Mouse (Mus musculus) cortical plate, adult 2 months (tissue): ENCODE data around the gene Arfgap2.

Source experiments
- CTCF ChIP-seq: fragments of 200-500 bp; IDR thresholded peaks from 2 replicates; pipeline ENCODE4 v1.5.1; 2011; ENCODE audit warnings: mild to moderate bottlenecking, control low read depth, low read length; ENCODE audit not compliant: insufficient read depth; ENCODE audit errors: extremely low read depth
- POLR2A ChIP-seq: fragments of 200-500 bp; IDR thresholded peaks from 2 replicates; pipeline ENCODE4 v1.6.1; 2011; ENCODE audit warnings: mild to moderate bottlenecking, low read length, control low read depth; ENCODE audit not compliant: insufficient read depth; ENCODE audit errors: extremely low read depth

GRCm38 (mm10) chr2:91229735-91230134, 35.0 kb upstream of the Arfgap2 start:
- TF ChIP-seq CTCF = no peak
- no peak for TF ChIP-seq POLR2A
